Mouse (Mus musculus) intestine, embryonic 15.5 days (tissue): ENCODE measurements around the gene Arhgap17. TPM values are rescaled to one million over a fixed set of nuclear protein-coding genes. Genes with fewer than 3 reads are reported as not detected.

Source experiments
- ATAC-seq: fragments of 200-750 bp; cut with Nextera tagmentation; 2 replicates; pipeline ENCODE4 v1.8.0; 2017; ENCODE audit warnings: moderate TSS enrichment, moderate library complexity
- H3K27ac ChIP-seq: fragments of 300-500 bp; sonication (generic); 2 replicates; pipeline ENCODE4 v1.5.1; 2015; ENCODE audit warnings: mild to moderate bottlenecking, inconsistent platforms
- H3K27me3 ChIP-seq: fragments of 300-500 bp; sonication (generic); replicated peaks from 2 replicates; pipeline ENCODE4 v1.6.1; 2015; ENCODE audit warnings: inconsistent platforms
- H3K36me3 ChIP-seq: fragments of 300-500 bp; sonication (generic); 2 replicates; pipeline ENCODE4 v1.6.1; 2015; ENCODE audit warnings: inconsistent platforms
- H3K4me1 ChIP-seq: fragments of 300-500 bp; sonication (generic); replicated peaks from 2 replicates; pipeline ENCODE4 v1.6.1; 2015; ENCODE audit warnings: inconsistent platforms
- H3K4me2 ChIP-seq: fragments of 300-500 bp; sonication (generic); replicated peaks from 2 replicates; pipeline ENCODE4 v1.6.1; 2015; ENCODE audit warnings: mild to moderate bottlenecking, inconsistent platforms
- H3K4me3 ChIP-seq: fragments of 300-500 bp; sonication (generic); replicated peaks from 2 replicates; pipeline ENCODE4 v1.5.1; 2015; ENCODE audit warnings: inconsistent platforms
- H3K9ac ChIP-seq: fragments of 300-500 bp; sonication (generic); 2 replicates; pipeline ENCODE4 v1.6.1; 2015; ENCODE audit warnings: inconsistent platforms
- H3K9me3 ChIP-seq: fragments of 300-500 bp; sonication (generic); 2 replicates; pipeline ENCODE4 v1.6.1; 2016; ENCODE audit warnings: inconsistent platforms
- WGBS: fragments of 180-500 bp; shearing (Covaris S2); methylation state at CpG from one replicate; pipeline ENCODE4 v1.1.7; 2015; 5-methylcytosine and 5-hydroxymethylcytosine counted together
- polyA plus RNA-seq: library from polyadenylated mRNA; unstranded; fragments of >200 nt; fragmentation: Nextera tagmentation; extraction: Ambion mirVana; gene quantifications from 2 replicates; pipeline ENCODE4 v1.2.1, GENCODE M21; 2015

The Arhgap17 gene
- polyA plus RNA-seq, 1 experiment from 2014 or later: 20.4 TPM

DNA sequence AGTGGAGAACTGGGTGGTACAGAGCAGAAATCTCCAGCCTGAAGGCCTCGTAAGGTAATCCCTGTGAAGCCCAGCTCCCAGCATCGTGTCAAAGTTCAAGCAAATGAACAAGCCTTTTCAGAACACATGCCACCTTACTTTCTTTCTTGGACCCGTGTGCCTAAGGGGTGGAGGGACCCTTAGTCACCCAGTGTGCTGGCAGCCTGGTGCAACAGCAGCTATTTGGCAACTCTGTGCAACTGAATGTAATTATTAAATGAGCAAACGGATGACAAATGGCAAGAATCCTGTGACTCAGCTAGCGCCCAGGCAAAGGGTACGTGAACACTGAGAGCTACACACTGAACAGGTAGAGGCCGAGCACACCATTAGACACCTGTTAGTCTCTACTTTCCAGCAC lies 75.8 kb downstream of the Arhgap17 start:
- no peak for ATAC-seq
- Histone ChIP-seq H3K27ac (no peak overlapping the region), H3K4me1 (no peaks in the 10 kb centered on the region), H3K27me3 (no peaks in the 10 kb centered on the region), H3K36me3 (peaks cover 31% of the 10 kb centered on the region), H3K9me3 (no peaks in the 10 kb centered on the region), H3K4me3 (no peak overlapping the region), H3K9ac (no peak overlapping the region), H3K4me2 (no peak overlapping the region)
- WGBS: 85% methylated on average over 7 of the region's 7 CpGs

- peaks cover 25% of the 10 kb centered on the region for H3K36me3 ChIP-seq
Observed at GRCm38 (mm10) chr7:123291942-123292341, 77.8 kb downstream of the Arhgap17 start.

GRCm38 (mm10) chr7:123289176-123289575 lies 80.5 kb downstream of the Arhgap17 start:
- ATAC-seq: no peak
- no peak overlapping the region for H3K4me3 ChIP-seq
- no peak overlapping the region for H3K9ac ChIP-seq
- peaks cover 30% of the 10 kb centered on the region for H3K36me3 ChIP-seq
- H3K9me3 ChIP-seq: no peaks in the 10 kb centered on the region
- WGBS: 86% methylated on average over 4 of the region's 4 CpGs
- no peak overlapping the region for H3K4me2 ChIP-seq
- H3K27ac ChIP-seq: no peak overlapping the region
- no peaks in the 10 kb centered on the region for H3K4me1 ChIP-seq
- H3K27me3 ChIP-seq: no peaks in the 10 kb centered on the region

More at GRCm38 (mm10) chr7:123291942-123292341, 77.8 kb downstream of the Arhgap17 start:
- ATAC-seq: no peak
- Histone ChIP-seq H3K27me3 (no peaks in the 10 kb centered on the region), H3K4me3 (no peak overlapping the region), H3K9me3 (no peaks in the 10 kb centered on the region), H3K4me1 (no peaks in the 10 kb centered on the region), H3K4me2 (no peak overlapping the region), H3K27ac (no peak overlapping the region), H3K9ac (no peak overlapping the region)
- 83% methylated on average over 8 of the region's 8 CpGs for WGBS

DNA sequence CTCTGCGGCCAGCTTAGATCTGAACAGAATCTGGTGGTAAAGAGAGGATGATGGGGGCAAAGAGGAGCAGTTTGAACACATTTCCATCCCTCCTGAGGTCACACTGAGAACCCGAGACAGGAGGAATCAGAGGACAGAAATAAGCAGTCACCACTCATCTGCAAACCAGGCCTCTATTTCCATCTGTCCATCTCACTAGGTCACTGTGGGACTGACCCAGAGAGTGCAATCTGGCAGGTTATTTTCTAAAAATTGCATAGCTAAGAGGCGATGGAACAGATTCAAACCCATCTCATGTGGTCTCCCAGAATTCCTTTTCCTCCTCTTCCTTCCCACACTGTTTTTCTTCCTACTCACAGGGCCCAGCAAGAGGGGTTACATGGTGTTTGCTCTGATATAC lies 81.8 kb downstream of the Arhgap17 start:
- Histone ChIP-seq H3K4me1 (no peaks in the 10 kb centered on the region), H3K9ac (no peak overlapping the region), H3K27me3 (no peaks in the 10 kb centered on the region), H3K36me3 (peaks cover 32% of the 10 kb centered on the region), H3K27ac (no peak overlapping the region), H3K4me2 (no peak overlapping the region), H3K4me3 (no peak overlapping the region), H3K9me3 (no peaks in the 10 kb centered on the region)
- ATAC-seq: no peak
- 87% methylated on average over 3 of the region's 3 CpGs for WGBS

DNA sequence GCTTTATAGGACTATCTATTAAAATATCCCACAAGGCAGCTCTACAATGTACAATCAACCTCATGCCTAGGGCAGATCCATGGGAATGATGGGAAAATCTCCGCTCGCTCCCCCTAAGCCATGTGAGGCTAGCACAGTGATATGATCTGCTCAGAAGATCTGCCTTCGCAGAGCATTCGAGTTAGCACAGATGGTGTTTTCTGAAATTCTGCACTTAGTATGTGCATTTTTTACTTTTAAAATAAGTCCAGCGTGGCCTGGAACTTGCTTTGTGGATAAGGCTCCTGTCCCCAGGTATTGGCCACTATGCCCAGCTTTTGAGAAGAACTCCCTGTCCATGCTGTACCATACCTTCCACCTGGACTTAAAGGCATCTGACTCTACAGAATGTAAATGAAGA lies 83.8 kb downstream of the Arhgap17 start:
- WGBS: 97% methylated on average over 5 of the region's 5 CpGs
- no peak overlapping the region for H3K4me3 ChIP-seq
- H3K9ac ChIP-seq: no peak overlapping the region
- no peak for ATAC-seq
- H3K27me3 ChIP-seq: no peaks in the 10 kb centered on the region
- H3K27ac ChIP-seq: no peak overlapping the region
- peaks cover 33% of the 10 kb centered on the region for H3K36me3 ChIP-seq
- no peaks in the 10 kb centered on the region for H3K9me3 ChIP-seq
- H3K4me2 ChIP-seq: no peak overlapping the region
- no peaks in the 10 kb centered on the region for H3K4me1 ChIP-seq

GRCm38 (mm10) chr7:123283826-123284225 lies 85.9 kb downstream of the Arhgap17 start:
- 70% methylated on average over 4 of the region's 4 CpGs for WGBS
- Histone ChIP-seq H3K27ac (no peak overlapping the region), H3K9ac (no peak overlapping the region), H3K4me3 (no peak overlapping the region), H3K36me3 (peaks cover 25% of the 10 kb centered on the region), H3K9me3 (no peaks in the 10 kb centered on the region), H3K4me1 (no peaks in the 10 kb centered on the region), H3K27me3 (no peaks in the 10 kb centered on the region), H3K4me2 (no peak overlapping the region)
- ATAC-seq: no peak

GRCm38 (mm10) chr7:123279797-123280196 lies 89.9 kb downstream of the Arhgap17 start:
- no peaks in the 10 kb centered on the region for H3K9me3 ChIP-seq
- no peak overlapping the region for H3K9ac ChIP-seq
- no peaks in the 10 kb centered on the region for H3K4me1 ChIP-seq
- H3K27me3 ChIP-seq: no peaks in the 10 kb centered on the region
- no peak overlapping the region for H3K4me2 ChIP-seq
- no peak for ATAC-seq
- peaks cover 11% of the 10 kb centered on the region; the same call in 1 of the 2 replicates for H3K36me3 ChIP-seq
- no peak overlapping the region for H3K27ac ChIP-seq
- no peak overlapping the region for H3K4me3 ChIP-seq
- WGBS: 89% methylated on average over 4 of the region's 4 CpGs

DNA sequence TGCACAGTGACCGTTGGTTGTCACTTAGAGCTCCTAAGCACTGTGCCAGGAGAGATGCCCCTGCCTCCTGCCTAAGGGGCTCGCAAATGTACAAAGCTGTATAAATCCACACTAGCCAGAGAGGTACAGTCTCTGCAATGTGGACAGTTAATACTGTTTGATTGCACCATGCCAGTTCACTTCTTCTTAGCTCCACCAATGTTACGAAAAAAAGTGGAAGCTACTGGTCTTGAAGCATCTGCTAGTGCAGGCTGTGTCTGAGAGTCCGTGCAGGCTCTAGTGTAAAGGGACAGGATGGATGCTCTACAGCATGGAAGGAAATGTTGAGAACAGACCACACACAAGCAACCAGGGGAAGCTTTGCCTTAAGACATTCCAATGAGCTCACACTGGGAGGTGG lies 93.1 kb downstream of the Arhgap17 start:
- Histone ChIP-seq H3K4me3 (no peak overlapping the region), H3K4me1 (no peaks in the 10 kb centered on the region), H3K36me3 (0 out of 2 replicates have a peak, but pooled peaks cover 3% of the 10 kb centered on the region), H3K9me3 (no peaks in the 10 kb centered on the region), H3K4me2 (no peak overlapping the region), H3K27me3 (no peaks in the 10 kb centered on the region), H3K9ac (no peak overlapping the region), H3K27ac (no peak overlapping the region)
- WGBS: 80% methylated on average over 4 of the region's 4 CpGs
- no peak for ATAC-seq

DNA sequence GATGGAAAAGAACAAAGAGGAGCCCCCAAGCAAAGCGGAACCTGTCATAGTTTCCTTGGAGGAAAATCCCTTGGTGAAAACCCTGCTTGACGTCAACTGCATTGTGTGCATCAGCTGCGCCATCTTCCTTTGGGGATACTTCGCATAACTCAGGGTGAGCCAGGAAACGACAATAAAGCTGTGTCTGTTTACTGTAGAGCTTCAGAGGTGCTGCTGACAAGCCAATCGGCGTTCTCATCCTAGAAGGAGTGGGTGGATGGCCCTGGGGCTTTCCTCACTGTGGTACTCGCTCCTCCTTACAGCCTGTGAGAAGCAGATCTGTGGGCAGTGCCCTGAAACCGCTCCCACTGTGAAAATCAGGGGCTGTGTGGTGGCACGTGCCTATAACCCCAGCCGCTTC lies 96.7 kb downstream of the Arhgap17 start:
- no peaks in the 10 kb centered on the region for H3K27me3 ChIP-seq
- no peak overlapping the region for H3K4me3 ChIP-seq
- no peaks in the 10 kb centered on the region for H3K9me3 ChIP-seq
- H3K36me3 ChIP-seq: no peaks in the 10 kb centered on the region
- H3K9ac ChIP-seq: no peak overlapping the region
- WGBS: 56% methylated on average over 11 of the region's 11 CpGs
- H3K4me1 ChIP-seq: no peaks in the 10 kb centered on the region
- no peak for ATAC-seq
- no peak overlapping the region for H3K4me2 ChIP-seq
- H3K27ac ChIP-seq: no peak overlapping the region

- WGBS: 79% methylated on average over 8 of the region's 8 CpGs
- H3K9ac ChIP-seq: no peak overlapping the region
- H3K27me3 ChIP-seq: no peaks in the 10 kb centered on the region
- no peaks in the 10 kb centered on the region for H3K9me3 ChIP-seq
- H3K4me2 ChIP-seq: no peak overlapping the region
- no peaks in the 10 kb centered on the region for H3K4me1 ChIP-seq
- no peak overlapping the region for H3K4me3 ChIP-seq
- no peaks in the 10 kb centered on the region for H3K36me3 ChIP-seq
- no peak for ATAC-seq
- no peak overlapping the region for H3K27ac ChIP-seq
Observed at GRCm38 (mm10) chr7:123258103-123258502, 111.6 kb downstream of the Arhgap17 start.

GRCm38 (mm10) chr7:123254196-123254970 lies 115.3 kb downstream of the Arhgap17 start:
- no peak for ATAC-seq
- H3K4me2 ChIP-seq: no peak overlapping the region
- no peaks in the 10 kb centered on the region for H3K27me3 ChIP-seq
- H3K27ac ChIP-seq: no peak overlapping the region
- no peak overlapping the region for H3K9ac ChIP-seq
- H3K4me1 ChIP-seq: no peaks in the 10 kb centered on the region
- WGBS: 91% methylated on average over 14 of the region's 14 CpGs
- H3K9me3 ChIP-seq: no peaks in the 10 kb centered on the region
- H3K36me3 ChIP-seq: no peaks in the 10 kb centered on the region
- H3K4me3 ChIP-seq: no peak overlapping the region

GRCm38 (mm10) chr7:123253396-123253795 lies 116.3 kb downstream of the Arhgap17 start:
- H3K4me2 ChIP-seq: no peak overlapping the region
- no peak overlapping the region for H3K27ac ChIP-seq
- no peak overlapping the region for H3K9ac ChIP-seq
- 84% methylated on average over 7 of the region's 7 CpGs for WGBS
- H3K27me3 ChIP-seq: no peaks in the 10 kb centered on the region
- ATAC-seq: no peak
- H3K36me3 ChIP-seq: no peaks in the 10 kb centered on the region
- no peaks in the 10 kb centered on the region for H3K4me1 ChIP-seq
- H3K9me3 ChIP-seq: no peaks in the 10 kb centered on the region
- no peak overlapping the region for H3K4me3 ChIP-seq

- 51% methylated on average over 6 of the region's 6 CpGs for whole genome bisulfite sequencing
- no peak overlapping the region for H3K9ac ChIP-seq
Observed at GRCm38 (mm10) chr7:123251343-123251742, 118.4 kb downstream of the Arhgap17 start.

More at GRCm38 (mm10) chr7:123251343-123251742, 118.4 kb downstream of the Arhgap17 start:
- no peak for ATAC-seq
- H3K27me3 ChIP-seq: no peaks in the 10 kb centered on the region
- H3K4me3 ChIP-seq: no peak overlapping the region
- no peaks in the 10 kb centered on the region for H3K9me3 ChIP-seq
- H3K4me2 ChIP-seq: no peak overlapping the region
- 0 out of 2 replicates have a peak, but pooled peaks cover 3% of the 10 kb centered on the region for H3K4me1 ChIP-seq
- no peak overlapping the region for H3K27ac ChIP-seq
- no peaks in the 10 kb centered on the region for H3K36me3 ChIP-seq
